Mouse (Mus musculus) MEL (cell line): Measurements from ENCODE around the gene Rnf44.

Source experiments
- ELF1 ChIP-seq: IDR thresholded peaks from 2 replicates; pipeline ENCODE4 v1.6.1; 2014; ENCODE audit warnings: low read depth, mild to moderate bottlenecking, inconsistent platforms, low read length, improper control_type of control experiment, moderate library complexity
- TAL1 ChIP-seq: IDR thresholded peaks from 2 replicates; pipeline ENCODE4 v1.6.1; 2012; ENCODE audit warnings: mild to moderate bottlenecking, inconsistent platforms, low read length, moderate library complexity, mixed read lengths
- TCF12 ChIP-seq: IDR thresholded peaks from 2 replicates; pipeline ENCODE4 v1.6.1; 2014; ENCODE audit warnings: low read depth, mild to moderate bottlenecking, inconsistent platforms, low read length, improper control_type of control experiment, moderate library complexity

GRCm38 (mm10) chr13:54680184-54680853 is 13.4 kb downstream of the Rnf44 start:
- TF ChIP-seq TAL1: peak; percentile 72
- TF ChIP-seq TCF12: peak; percentile 44
- TF ChIP-seq ELF1: no peak
